Mouse (Mus musculus): ENCODE measurements at regions not wholly inside any gene's neighbourhood (a gene's known extent, or its start where the extent isn't known, plus 50 kb on each side); places are given as distances from the start of the nearest gene placed in this dataset.

GRCm38 (mm10) chr1:88564825-88565224 is 55.0 kb upstream of the Glrp1 start:
- 84% methylated on average over 4 of the region's 4 CpGs for WGBS
- Histone ChIP-seq H3K4me2 (ENCODE audit: low read depth, low read length) (no peak overlapping the region), H3K27me3 (ENCODE audit: control insufficient read depth, insufficient read depth, low read length) (no peaks in the 10 kb centered on the region), H3K4me1 (ENCODE audit: control insufficient read depth, insufficient read depth, low read length) (no peaks in the 10 kb centered on the region), H3K36me3 (ENCODE audit: control insufficient read depth, insufficient read depth, low read length) (no peaks in the 10 kb centered on the region), H3K9ac (replicated peaks; ENCODE audit: low read depth, low read length) (no peak overlapping the region), H3K4me3 (ENCODE audit: low read depth, low read length) (no peak overlapping the region), H3K27ac (ENCODE audit: low read depth, low read length) (no peak overlapping the region), H3K9me3 (ENCODE audit: control insufficient read depth, low read length) (no peaks in the 10 kb centered on the region)
- no peak for ATAC-seq (ENCODE audit: low read depth)

- H3K27me3 ChIP-seq (ENCODE audit: control insufficient read depth, insufficient read depth, low read length) = no peaks in the 10 kb centered on the region
- H3K9ac ChIP-seq (replicated peaks; ENCODE audit: low read depth, low read length) = no peak overlapping the region
- H3K4me2 ChIP-seq (ENCODE audit: low read depth, low read length) = no peak overlapping the region
- H3K9me3 ChIP-seq (ENCODE audit: control insufficient read depth, low read length) = no peaks in the 10 kb centered on the region
- no peak overlapping the region for H3K4me3 ChIP-seq (ENCODE audit: low read depth, low read length)
- no peaks in the 10 kb centered on the region for H3K4me1 ChIP-seq (ENCODE audit: control insufficient read depth, insufficient read depth, low read length)
- no peak for ATAC-seq (ENCODE audit: low read depth)
- no peaks in the 10 kb centered on the region for H3K36me3 ChIP-seq (ENCODE audit: control insufficient read depth, insufficient read depth, low read length)
- no peak overlapping the region for H3K27ac ChIP-seq (ENCODE audit: low read depth, low read length)
- 28% methylated on average over 3 of the region's 3 CpGs for WGBS
These were observed 52.5 kb upstream of the Glrp1 start for GRCm38 (mm10) chr1:88562361-88562760.

GRCm38 (mm10) chr1:88560771-88561170 is 50.9 kb upstream of the Glrp1 start:
- H3K4me3 ChIP-seq (ENCODE audit: low read depth, low read length) = no peak overlapping the region
- ATAC-seq (ENCODE audit: low read depth) = no peak
- H3K9ac ChIP-seq (replicated peaks; ENCODE audit: low read depth, low read length) = no peak overlapping the region
- H3K27ac ChIP-seq (ENCODE audit: low read depth, low read length) = no peak overlapping the region
- no peak overlapping the region for H3K4me2 ChIP-seq (ENCODE audit: low read depth, low read length)
- 58% methylated on average over 8 of the region's 8 CpGs for WGBS
- no peaks in the 10 kb centered on the region for H3K36me3 ChIP-seq (ENCODE audit: control insufficient read depth, insufficient read depth, low read length)
- no peaks in the 10 kb centered on the region for H3K9me3 ChIP-seq (ENCODE audit: control insufficient read depth, low read length)
- H3K27me3 ChIP-seq (ENCODE audit: control insufficient read depth, insufficient read depth, low read length) = no peaks in the 10 kb centered on the region
- H3K4me1 ChIP-seq (ENCODE audit: control insufficient read depth, insufficient read depth, low read length) = no peaks in the 10 kb centered on the region

All from neural tube, embryonic 14.5 days (tissue).